Mouse (Mus musculus): Measurements from ENCODE around the gene Rap1gds1. TPM values are rescaled to one million over a fixed set of nuclear protein-coding genes. Genes with fewer than 3 reads are reported as not detected.

Rap1gds1 gene
- polyA plus RNA-seq, 1 experiment from 2014 or later = 35.5 TPM

DNA sequence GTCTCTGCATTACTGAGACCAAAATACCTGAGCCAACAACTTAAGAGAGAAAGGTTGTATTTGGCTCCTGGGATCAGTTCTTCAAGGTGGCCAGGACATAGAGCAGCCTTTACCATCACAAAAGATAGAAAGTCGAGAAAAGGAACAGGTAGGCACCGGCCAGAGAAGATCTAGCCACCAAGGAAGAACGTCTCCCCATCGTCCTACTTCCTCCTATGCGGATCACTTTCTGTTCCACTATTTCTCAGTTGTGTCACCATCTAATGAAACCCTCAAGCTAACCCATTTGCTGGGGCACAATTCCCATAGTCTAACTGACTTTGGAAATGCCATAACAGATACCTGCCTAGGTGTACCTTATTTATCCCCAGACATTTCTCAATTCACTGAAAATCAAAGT, 24.3 kb upstream of the Rap1gds1 start:
- DNase-seq (ENCODE audit: low spot score) (no peak), ATAC-seq (no peak)
- Histone ChIP-seq H3K9ac (ENCODE audit: low read length) (no peak overlapping the region), H3K27ac (ENCODE audit: low read depth, low read length) (no peak overlapping the region), H3K4me2 (ENCODE audit: low read length) (no peak overlapping the region), H3K4me3 (ENCODE audit: low read depth, low read length) (no peak overlapping the region), H3K27me3 (replicated peaks; ENCODE audit: control insufficient read depth, insufficient read depth, low read length) (no peaks in the 10 kb centered on the region), H3K9me3 (replicated peaks; ENCODE audit: control insufficient read depth, low read length) (no peaks in the 10 kb centered on the region), H3K4me1 (ENCODE audit: control insufficient read depth, insufficient read depth, low read length) (no peaks in the 10 kb centered on the region), H3K36me3 (ENCODE audit: control insufficient read depth, insufficient read depth, low read length) (no peaks in the 10 kb centered on the region)
- 93% methylated on average over 5 of the region's 5 CpGs for WGBS

DNA sequence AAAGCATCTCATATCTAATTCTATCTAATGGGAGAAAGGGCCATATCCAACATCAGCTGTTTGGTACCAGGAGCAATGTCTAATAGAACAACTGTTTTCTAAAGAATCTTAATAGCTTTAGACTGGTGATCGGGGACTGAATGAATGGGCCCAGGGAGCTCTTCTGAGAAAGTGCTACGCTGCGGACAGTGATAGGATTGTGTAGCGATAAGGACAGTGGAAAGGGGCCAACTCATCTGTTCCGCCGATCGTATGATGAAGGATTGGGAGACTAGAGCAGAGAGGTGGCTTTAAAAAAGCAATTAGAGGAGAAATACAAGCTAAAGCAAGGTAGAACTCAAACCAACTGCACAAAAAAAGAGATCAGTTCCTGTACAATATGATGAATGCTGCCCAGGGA, 20.9 kb upstream of the Rap1gds1 start:
- H3K27ac ChIP-seq (ENCODE audit: low read depth, low read length) = no peak overlapping the region
- H3K9me3 ChIP-seq (replicated peaks; ENCODE audit: control insufficient read depth, low read length) = no peaks in the 10 kb centered on the region
- 49% methylated on average over 7 of the region's 7 CpGs for WGBS
- no peak overlapping the region for H3K4me3 ChIP-seq (ENCODE audit: low read depth, low read length)
- no peaks in the 10 kb centered on the region for H3K4me1 ChIP-seq (ENCODE audit: control insufficient read depth, insufficient read depth, low read length)
- DNase-seq (ENCODE audit: low spot score) (no peak), ATAC-seq (no peak)
- no peak overlapping the region for H3K9ac ChIP-seq (ENCODE audit: low read length)
- no peaks in the 10 kb centered on the region for H3K36me3 ChIP-seq (ENCODE audit: control insufficient read depth, insufficient read depth, low read length)
- H3K4me2 ChIP-seq (ENCODE audit: low read length) = no peak overlapping the region
- no peaks in the 10 kb centered on the region for H3K27me3 ChIP-seq (replicated peaks; ENCODE audit: control insufficient read depth, insufficient read depth, low read length)

DNA sequence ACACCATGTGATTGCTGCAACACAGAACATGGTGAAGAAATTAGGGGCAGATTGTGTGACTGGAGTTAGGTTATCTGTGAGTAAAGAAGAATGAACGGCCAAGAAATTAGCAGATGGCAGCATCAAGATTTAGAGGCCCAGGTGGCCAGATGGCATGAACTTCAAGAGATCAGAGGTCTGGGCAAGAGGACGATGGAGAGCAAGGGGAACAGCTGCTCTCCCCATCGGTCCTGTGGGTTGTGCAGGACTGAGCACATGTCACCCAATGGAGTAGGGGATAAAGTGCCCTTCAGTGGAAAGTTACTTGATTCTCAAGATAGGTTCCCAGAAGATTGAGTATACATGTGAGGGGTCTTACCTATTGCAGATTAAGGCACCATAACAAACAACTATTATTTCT, 13.5 kb upstream of the Rap1gds1 start:
- H3K36me3 ChIP-seq (ENCODE audit: control insufficient read depth, insufficient read depth, low read length) = no peaks in the 10 kb centered on the region
- ATAC-seq = no peak
- WGBS = 90% methylated on average over 3 of the region's 3 CpGs
- H3K9me3 ChIP-seq (replicated peaks; ENCODE audit: control insufficient read depth, low read length) = no peaks in the 10 kb centered on the region; the same call in 1 of the 2 replicates
- no peaks in the 10 kb centered on the region for H3K4me1 ChIP-seq (ENCODE audit: control insufficient read depth, insufficient read depth, low read length)
- H3K4me2 ChIP-seq (ENCODE audit: low read length) = no peak overlapping the region
- DNase-seq (ENCODE audit: low spot score) = no peak
- no peaks in the 10 kb centered on the region for H3K27me3 ChIP-seq (replicated peaks; ENCODE audit: control insufficient read depth, insufficient read depth, low read length)
- H3K27ac ChIP-seq (ENCODE audit: low read depth, low read length) = no peak overlapping the region
- no peak overlapping the region for H3K9ac ChIP-seq (ENCODE audit: low read length)
- H3K4me3 ChIP-seq (ENCODE audit: low read depth, low read length) = no peak overlapping the region

DNA sequence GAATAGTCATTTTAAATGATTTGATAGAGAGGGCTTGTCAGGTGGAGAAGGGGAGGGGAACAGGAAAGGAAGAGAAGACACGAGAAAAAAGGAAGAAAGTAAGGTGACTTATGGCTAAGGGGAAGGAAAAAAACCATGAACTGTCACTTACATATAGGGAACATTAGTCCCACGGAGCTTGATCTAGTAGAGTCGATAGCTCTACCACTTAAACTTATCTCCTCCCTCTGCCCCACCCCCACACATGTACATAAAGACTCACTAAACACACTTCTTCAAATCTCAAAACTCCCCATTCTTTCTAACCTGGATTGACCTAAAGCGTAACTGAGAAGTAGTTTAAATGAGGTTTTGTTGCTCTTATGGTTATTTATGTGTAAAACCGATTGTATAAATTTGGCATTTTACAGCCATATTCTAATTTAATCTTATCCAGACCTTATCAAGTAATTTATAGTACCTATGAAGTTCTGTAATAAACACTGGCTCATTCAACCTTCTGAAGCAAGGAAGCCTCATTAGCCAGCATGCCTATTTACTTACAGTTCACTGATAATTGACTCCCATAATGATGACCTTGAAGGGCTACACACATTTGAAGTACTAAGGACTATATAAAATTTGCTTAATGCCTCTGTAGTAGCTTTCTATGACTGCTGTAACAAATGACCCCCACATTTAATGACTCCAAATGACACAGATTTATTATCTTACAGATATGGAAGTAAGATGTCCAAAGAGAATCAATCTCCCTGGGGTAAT, 9.0 kb upstream of the Rap1gds1 start:
- WGBS = 86% methylated on average over 5 of the region's 5 CpGs
- DNase-seq (ENCODE audit: low spot score) (no peak), ATAC-seq (no peak)
- Histone ChIP-seq H3K36me3 (ENCODE audit: control insufficient read depth, insufficient read depth, low read length) (no peaks in the 10 kb centered on the region), H3K9ac (ENCODE audit: low read length) (no peak overlapping the region), H3K4me2 (ENCODE audit: low read length) (no peak overlapping the region), H3K4me3 (ENCODE audit: low read depth, low read length) (no peak overlapping the region), H3K9me3 (replicated peaks; ENCODE audit: control insufficient read depth, low read length) (no peaks in the 10 kb centered on the region; the same call in 1 of the 2 replicates), H3K27me3 (replicated peaks; ENCODE audit: control insufficient read depth, insufficient read depth, low read length) (no peaks in the 10 kb centered on the region), H3K4me1 (ENCODE audit: control insufficient read depth, insufficient read depth, low read length) (no peaks in the 10 kb centered on the region), H3K27ac (ENCODE audit: low read depth, low read length) (no peak overlapping the region)

DNA sequence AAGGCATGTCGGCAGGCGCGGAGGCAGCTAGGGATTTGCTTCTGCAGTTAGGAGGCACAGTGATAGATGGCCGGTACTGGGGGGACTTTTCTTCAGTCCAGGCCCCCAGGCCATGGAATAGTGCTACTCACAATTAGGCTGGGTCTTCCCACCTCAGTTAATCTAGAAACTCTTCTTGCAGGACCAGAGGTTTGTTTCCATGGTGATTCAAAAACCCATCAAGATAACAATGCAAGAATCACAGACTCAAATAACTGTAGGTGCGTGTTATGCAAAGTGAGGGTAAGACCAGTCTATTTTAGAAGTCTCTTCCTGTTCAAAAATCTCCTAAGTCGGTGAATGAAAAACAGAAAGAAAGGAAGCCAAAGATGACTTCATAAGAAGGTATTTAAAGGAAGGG, 4.8 kb upstream of the Rap1gds1 start:
- H3K9ac ChIP-seq (ENCODE audit: low read length) = no peak overlapping the region
- no peaks in the 10 kb centered on the region for H3K36me3 ChIP-seq (ENCODE audit: control insufficient read depth, insufficient read depth, low read length)
- ATAC-seq = no peak
- H3K4me1 ChIP-seq (ENCODE audit: control insufficient read depth, insufficient read depth, low read length) = no peaks in the 10 kb centered on the region
- no peak for DNase-seq (ENCODE audit: low spot score)
- no peaks in the 10 kb centered on the region for H3K27me3 ChIP-seq (replicated peaks; ENCODE audit: control insufficient read depth, insufficient read depth, low read length)
- no peaks in the 10 kb centered on the region for H3K9me3 ChIP-seq (replicated peaks; ENCODE audit: control insufficient read depth, low read length)
- no peak overlapping the region for H3K4me3 ChIP-seq (ENCODE audit: low read depth, low read length)
- no peak overlapping the region for H3K27ac ChIP-seq (ENCODE audit: low read depth, low read length)
- 88% methylated on average over 6 of the region's 6 CpGs for WGBS
- H3K4me2 ChIP-seq (ENCODE audit: low read length) = no peak overlapping the region

DNA sequence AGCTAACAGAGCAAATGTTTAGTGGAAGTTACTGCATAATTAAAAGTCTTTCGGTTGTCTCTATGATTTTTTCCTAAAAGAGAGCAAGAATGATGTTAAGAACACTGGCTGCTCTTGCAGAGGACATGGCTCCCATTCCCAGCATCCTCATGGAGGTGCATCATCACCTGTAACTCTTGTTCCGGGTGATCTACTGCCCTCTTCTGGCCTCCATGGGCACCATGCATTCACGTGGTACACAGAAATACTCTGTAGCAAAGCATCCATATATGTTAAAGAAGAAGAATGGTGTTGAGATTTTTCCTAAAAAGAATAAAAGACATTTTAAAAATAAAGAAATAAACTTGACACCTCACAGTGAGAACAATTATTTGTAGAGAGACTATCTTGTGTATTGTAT, 3.0 kb upstream of the Rap1gds1 start:
- Histone ChIP-seq H3K9me3 (replicated peaks; ENCODE audit: control insufficient read depth, low read length) (no peaks in the 10 kb centered on the region), H3K27ac (ENCODE audit: low read depth, low read length) (no peak overlapping the region), H3K4me3 (ENCODE audit: low read depth, low read length) (no peak overlapping the region), H3K27me3 (replicated peaks; ENCODE audit: control insufficient read depth, insufficient read depth, low read length) (no peaks in the 10 kb centered on the region), H3K4me1 (ENCODE audit: control insufficient read depth, insufficient read depth, low read length) (0 out of 2 replicates have a peak, but pooled peaks cover 3% of the 10 kb centered on the region), H3K9ac (ENCODE audit: low read length) (no peak overlapping the region), H3K36me3 (ENCODE audit: control insufficient read depth, insufficient read depth, low read length) (no peaks in the 10 kb centered on the region), H3K4me2 (ENCODE audit: low read length) (no peak overlapping the region)
- ATAC-seq = no peak
- WGBS = 84% methylated on average over 3 of the region's 3 CpGs
- DNase-seq (ENCODE audit: low spot score) = no peak

DNA sequence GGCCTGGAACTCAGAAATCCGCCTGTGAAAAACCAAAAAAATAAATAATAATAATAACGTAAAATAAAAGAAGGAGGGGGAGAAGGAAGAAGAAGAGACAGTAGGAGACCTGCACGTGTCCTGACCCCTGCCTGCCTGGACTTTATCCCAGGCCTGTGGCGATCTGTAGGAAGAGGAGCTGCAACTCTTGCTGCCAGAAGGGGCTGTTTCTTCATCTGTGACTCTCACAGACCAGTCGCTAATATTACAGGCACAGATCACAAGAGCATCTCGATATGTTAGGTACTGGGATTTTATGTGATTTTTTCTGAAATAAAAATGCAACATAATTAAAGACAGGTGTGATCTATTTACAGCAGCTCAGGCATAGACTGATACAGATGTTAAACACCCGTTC, 1.1 kb upstream of the Rap1gds1 start:
- Histone ChIP-seq H3K27ac (ENCODE audit: low read depth, low read length) (no peak overlapping the region), H3K4me3 (ENCODE audit: low read depth, low read length) (peak overlapping the region; percentile 70), H3K27me3 (replicated peaks; ENCODE audit: control insufficient read depth, insufficient read depth, low read length) (no peaks in the 10 kb centered on the region), H3K4me1 (ENCODE audit: control insufficient read depth, insufficient read depth, low read length) (0 out of 2 replicates have a peak, but pooled peaks cover 3% of the 10 kb centered on the region), H3K36me3 (ENCODE audit: control insufficient read depth, insufficient read depth, low read length) (no peaks in the 10 kb centered on the region), H3K9ac (ENCODE audit: low read length) (peak overlapping the region; percentile 84; the same call in 1 of the 2 replicates), H3K9me3 (replicated peaks; ENCODE audit: control insufficient read depth, low read length) (no peaks in the 10 kb centered on the region), H3K4me2 (ENCODE audit: low read length) (peak overlapping the region; percentile 88)
- peak; percentile 14 for DNase-seq (ENCODE audit: low spot score)
- ATAC-seq = no peak
- WGBS = 17% methylated on average over 7 of the region's 7 CpGs

DNA sequence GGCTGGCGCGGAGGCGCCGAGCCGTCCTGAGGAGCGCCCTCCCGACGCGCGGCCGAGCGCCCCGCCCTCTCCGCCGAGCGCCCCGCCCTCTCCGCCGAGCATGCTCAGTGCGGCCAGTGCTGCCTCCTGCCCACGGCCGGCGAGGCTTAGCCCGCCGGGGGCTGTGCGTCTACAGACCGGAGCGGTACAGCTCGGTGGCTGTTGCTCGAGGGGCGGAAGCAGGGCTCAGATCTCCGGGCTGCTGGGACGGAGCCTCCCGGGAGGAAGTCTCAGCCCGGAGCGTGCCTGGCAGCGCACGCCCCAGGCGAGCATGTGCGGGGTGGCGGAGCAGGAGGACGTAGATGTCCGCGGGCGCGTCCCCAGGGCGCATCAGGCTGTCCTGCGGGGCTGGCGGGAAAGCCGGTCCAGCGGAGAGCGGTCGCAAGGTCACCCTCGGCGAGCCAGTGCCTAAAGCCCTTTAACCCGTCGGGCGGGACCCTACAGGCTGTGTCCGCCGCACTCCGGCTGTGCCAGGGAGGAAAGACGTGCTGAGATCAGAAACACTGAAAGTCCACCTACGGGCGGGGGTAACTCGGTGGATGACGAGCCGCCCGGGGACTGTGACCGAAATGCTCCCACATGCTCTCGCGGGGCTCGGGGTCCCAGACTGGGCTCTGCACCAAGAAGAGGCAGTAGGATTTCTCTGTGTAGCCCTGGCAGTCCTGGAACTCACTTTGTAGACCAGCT, 495 bp upstream of the Rap1gds1 start:
- under 1% methylated on average over 52 of the region's 72 CpGs for WGBS
- Histone ChIP-seq H3K9ac (ENCODE audit: low read length) (peak overlapping the region; percentile 84), H3K4me3 (ENCODE audit: low read depth, low read length) (peak overlapping the region; percentile 70), H3K9me3 (replicated peaks; ENCODE audit: control insufficient read depth, low read length) (no peaks in the 10 kb centered on the region), H3K4me2 (ENCODE audit: low read length) (peak overlapping the region; percentile 88), H3K27ac (ENCODE audit: low read depth, low read length) (peak overlapping the region; percentile 89), H3K27me3 (replicated peaks; ENCODE audit: control insufficient read depth, insufficient read depth, low read length) (no peaks in the 10 kb centered on the region), H3K36me3 (ENCODE audit: control insufficient read depth, insufficient read depth, low read length) (no peaks in the 10 kb centered on the region), H3K4me1 (ENCODE audit: control insufficient read depth, insufficient read depth, low read length) (0 out of 2 replicates have a peak, but pooled peaks cover 3% of the 10 kb centered on the region)
- DNase-seq (ENCODE audit: low spot score) (peak; percentile 92), ATAC-seq (peak; percentile 95)

All from forebrain, embryonic 14.5 days (tissue).